Comparison of ENCODE assay signal across 1 mouse cellular context in genomic region chr3:108093306-108093705, GRCm38 (mm10).
A peak's percentile ranks its signal among the peaks of the same experiment; 100 is the strongest.
TF ChIP-seq lines count a peak whose summit lies in the region.

No protein-coding gene starts in this region.

TF ChIP-seq in MEL, 35 proteins besides CTCF, POLR2A, EP300 and RAD21 (continued from another document):
- TF ChIP-seq TAL1 (IDR thresholded peaks at IDR 0.05; ENCODE audit: low read length), result peak; percentile 34; the same call in 1 of the 2 replicates
- TF ChIP-seq GATA1 (IDR thresholded peaks at IDR 0.05; ENCODE audit: low read depth, low read length), result peak; percentile 56
- no peak; the same call in 1 of the 2 replicates for TF ChIP-seq TCF12 (IDR thresholded peaks at IDR 0.05; ENCODE audit: low read depth, low read length)
- TF ChIP-seq MAX (IDR thresholded peaks at IDR 0.05; ENCODE audit: low read length), result no peak
- TF ChIP-seq KAT2A (conservative IDR thresholded peaks at IDR 0.05; ENCODE audit: low read depth, low read length), result no peak
TF ChIP-seq in MEL: peak in this region for 4.
